Mouse (Mus musculus) ovary, postnatal 14 days (tissue): ENCODE data around the gene Rps29.

ENCODE experiments used
- DNase-seq: peaks from one replicate; pipeline ENCODE4 v3.0.0; 2022; ENCODE audit warnings: low spot score

The Rps29 gene

GRCm38 (mm10) chr12:69158765-69159577 lies at the start of gene Rps29:
Gene Rps29 (minus strand): TSS chr12:69159186.
- peak; percentile 95 for DNase-seq

GRCm38 (mm10) chr12:69208520-69208919 lies 49.5 kb upstream of the Rps29 start:
- no peak for DNase-seq

- no peak for DNase-seq
These were observed 48.9 kb upstream of the Rps29 start for GRCm38 (mm10) chr12:69207926-69208325.

- no peak for DNase-seq
These were observed 48.4 kb upstream of the Rps29 start for GRCm38 (mm10) chr12:69207396-69207795.

GRCm38 (mm10) chr12:69204052-69204833 lies 45.3 kb upstream of the Rps29 start, which contains the start of gene Gm49384:
Gene Gm49384 (minus strand): TSS chr12:69204267.
- DNase-seq = no peak

- DNase-seq = no peak
These were observed 40.0 kb upstream of the Rps29 start for GRCm38 (mm10) chr12:69198985-69199384.

GRCm38 (mm10) chr12:69198164-69198535 lies 39.2 kb upstream of the Rps29 start, which contains the start of gene Dnaaf2:
Gene Dnaaf2 (minus strand): TSS chr12:69198429.
- peak; percentile 73 for DNase-seq

GRCm38 (mm10) chr12:69197378-69198163 lies 38.6 kb upstream of the Rps29 start:
- peak; percentile 46 for DNase-seq

- peak; percentile 37 for DNase-seq
These were observed 37.7 kb upstream of the Rps29 start, which contains the start of gene Gm49383 for GRCm38 (mm10) chr12:69196444-69197377. Gene Gm49383 (minus strand): TSS chr12:69197104.

- DNase-seq = no peak
These were observed 33.7 kb upstream of the Rps29 start for GRCm38 (mm10) chr12:69192637-69193036.

GRCm38 (mm10) chr12:69191396-69191795 lies 32.4 kb upstream of the Rps29 start:
- no peak for DNase-seq

- DNase-seq = no peak
These were observed 31.5 kb upstream of the Rps29 start for GRCm38 (mm10) chr12:69190522-69190921.

- DNase-seq = no peak
These were observed 31.1 kb upstream of the Rps29 start for GRCm38 (mm10) chr12:69190074-69190473.

- DNase-seq = no peak
These were observed 28.0 kb upstream of the Rps29 start for GRCm38 (mm10) chr12:69186811-69187471.

- DNase-seq = no peak
These were observed 26.4 kb upstream of the Rps29 start for GRCm38 (mm10) chr12:69185371-69185770.

- DNase-seq = peak; percentile 32
These were observed 25.6 kb upstream of the Rps29 start for GRCm38 (mm10) chr12:69184342-69185295.

- DNase-seq = peak; percentile 98
These were observed 24.8 kb upstream of the Rps29 start, which contains the start of the genes Rpl36al and Mgat2 for GRCm38 (mm10) chr12:69183583-69184308. Gene Rpl36al (minus strand): TSS chr12:69184083. Gene Mgat2 (plus strand): TSS chr12:69184157.

- no peak for DNase-seq
These were observed 22.8 kb upstream of the Rps29 start for GRCm38 (mm10) chr12:69181800-69182199.
